Mouse (Mus musculus): ENCODE data around the gene Slc5a10. TPM values are rescaled to one million over a fixed set of nuclear protein-coding genes. Genes with fewer than 3 reads are reported as not detected.

The Slc5a10 gene
- polyA plus RNA-seq, 1 experiment from 2014 or later, result not detected

- 91% methylated on average over 5 of the region's 5 CpGs for WGBS
- Histone ChIP-seq H3K4me2 (replicated peaks) (no peak overlapping the region), H3K9me3 (no peaks in the 10 kb centered on the region), H3K4me3 (no peak overlapping the region), H3K27ac (replicated peaks) (no peak overlapping the region), H3K27me3 (no peaks in the 10 kb centered on the region), H3K36me3 (no peaks in the 10 kb centered on the region), H3K9ac (replicated peaks) (no peak overlapping the region), H3K4me1 (no peaks in the 10 kb centered on the region)
- ATAC-seq (replicated peaks), result no peak
Observed at GRCm38 (mm10) chr11:61662189-61662588, 58.4 kb downstream of the Slc5a10 start.

DNA sequence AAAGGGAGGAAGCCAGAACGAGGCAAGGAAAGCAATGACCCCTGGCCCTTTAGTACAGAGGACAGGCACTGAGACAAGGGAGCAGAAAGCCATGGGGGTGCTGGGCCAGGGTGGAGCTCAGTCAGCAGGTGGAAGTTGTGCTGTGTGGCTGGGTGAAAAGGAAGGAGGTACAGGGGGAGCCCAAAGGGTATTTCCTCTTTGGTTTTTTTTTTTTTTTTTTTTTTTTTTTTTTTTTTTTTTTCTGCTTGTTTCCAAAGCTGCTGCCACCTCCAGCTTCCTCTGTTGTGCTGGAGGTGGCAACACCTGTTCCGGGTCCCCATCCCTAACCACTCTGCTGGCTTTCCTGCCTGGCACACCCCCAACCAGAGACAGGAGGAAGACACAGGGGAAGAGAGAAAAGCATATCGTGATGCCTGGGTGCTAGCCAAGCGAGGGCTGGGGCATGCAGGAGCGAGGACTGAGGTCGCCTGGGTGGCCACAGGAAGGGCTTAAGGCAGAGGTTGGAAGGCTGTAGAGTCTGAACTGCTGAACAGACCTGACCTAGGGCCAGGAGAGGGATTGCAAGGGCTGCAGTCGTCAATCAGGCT is 59.7 kb downstream of the Slc5a10 start:
- no peaks in the 10 kb centered on the region for H3K4me1 ChIP-seq
- WGBS, result 71% methylated on average over 7 of the region's 7 CpGs
- ATAC-seq (replicated peaks), result no peak
- H3K4me3 ChIP-seq, result no peak overlapping the region
- H3K9ac ChIP-seq (replicated peaks), result no peak overlapping the region
- no peaks in the 10 kb centered on the region for H3K27me3 ChIP-seq
- H3K4me2 ChIP-seq (replicated peaks), result no peak overlapping the region
- H3K27ac ChIP-seq (replicated peaks), result no peak overlapping the region
- H3K9me3 ChIP-seq, result no peaks in the 10 kb centered on the region
- no peaks in the 10 kb centered on the region for H3K36me3 ChIP-seq

DNA sequence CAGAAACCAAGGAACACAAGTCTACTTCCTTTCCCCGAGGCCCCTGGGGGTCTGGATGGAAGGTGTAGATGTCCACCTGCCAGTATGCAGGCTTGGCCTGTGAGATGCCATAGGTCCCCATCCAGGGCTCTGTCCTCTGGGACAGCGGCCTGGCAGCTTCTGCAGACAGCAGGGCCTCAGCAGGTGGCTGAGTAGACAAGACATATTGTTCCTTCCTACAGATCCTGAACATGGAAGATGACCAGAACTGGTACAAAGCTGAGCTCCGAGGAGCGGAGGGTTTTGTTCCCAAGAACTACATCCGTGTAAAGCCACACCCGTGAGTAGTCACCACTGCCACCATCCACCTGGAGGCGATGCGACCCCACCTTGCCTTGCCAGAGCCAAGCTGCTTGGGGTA is 60.6 kb downstream of the Slc5a10 start:
- H3K27ac ChIP-seq (replicated peaks), result no peak overlapping the region
- no peaks in the 10 kb centered on the region for H3K9me3 ChIP-seq
- no peaks in the 10 kb centered on the region for H3K27me3 ChIP-seq
- no peaks in the 10 kb centered on the region for H3K4me1 ChIP-seq
- H3K9ac ChIP-seq (replicated peaks), result no peak overlapping the region
- H3K4me3 ChIP-seq, result no peak overlapping the region
- no peak overlapping the region for H3K4me2 ChIP-seq (replicated peaks)
- no peak for ATAC-seq (replicated peaks)
- WGBS, result 89% methylated on average over 8 of the region's 8 CpGs
- no peaks in the 10 kb centered on the region for H3K36me3 ChIP-seq

DNA sequence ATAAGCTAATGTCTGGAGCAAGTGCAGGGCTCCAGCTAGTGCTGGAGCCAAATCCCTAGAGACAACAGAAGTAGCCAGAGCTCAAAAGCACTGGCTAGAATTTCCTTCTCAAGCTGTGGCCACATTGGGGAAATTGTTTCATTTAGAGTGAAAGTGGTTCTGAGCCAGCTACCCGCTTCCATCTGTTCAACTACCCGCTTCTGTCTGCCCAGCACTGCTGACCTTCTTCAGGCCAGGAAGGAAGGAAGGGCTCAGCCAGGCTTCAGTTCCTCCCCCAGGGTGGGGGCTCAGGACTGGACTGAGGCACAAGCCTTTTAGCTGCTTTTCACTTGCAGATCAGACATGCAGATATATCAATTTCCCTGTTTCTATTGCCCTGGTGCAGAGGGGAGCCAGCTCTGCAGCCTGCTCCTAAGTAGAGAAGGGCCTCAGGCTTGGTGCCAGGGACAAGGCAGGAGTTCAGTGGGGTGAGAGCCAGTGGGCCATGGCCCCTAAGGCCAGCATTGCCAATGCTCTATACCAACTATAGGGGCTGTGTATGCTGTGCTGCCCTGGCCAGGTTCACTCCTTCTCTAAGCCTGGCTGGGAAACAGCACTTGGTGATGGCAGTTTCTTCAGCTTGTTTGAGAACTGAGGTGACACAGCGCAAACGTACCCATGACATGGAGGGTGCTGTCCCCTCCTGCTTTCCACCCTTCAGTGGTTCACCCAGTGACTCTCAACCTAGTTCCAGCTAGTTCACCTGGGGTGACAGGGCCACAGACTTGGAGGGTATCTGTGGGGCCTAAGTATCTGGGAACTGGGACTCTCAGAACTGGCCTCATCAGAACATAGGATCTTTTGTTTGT is 61.4 kb downstream of the Slc5a10 start:
- H3K27ac ChIP-seq (replicated peaks), result no peak overlapping the region
- no peak overlapping the region for H3K9ac ChIP-seq (replicated peaks)
- H3K9me3 ChIP-seq, result no peaks in the 10 kb centered on the region
- ATAC-seq (replicated peaks), result no peak
- 87% methylated on average over 4 of the region's 4 CpGs for WGBS
- H3K4me1 ChIP-seq, result no peaks in the 10 kb centered on the region
- no peaks in the 10 kb centered on the region for H3K36me3 ChIP-seq
- no peak overlapping the region for H3K4me2 ChIP-seq (replicated peaks)
- H3K4me3 ChIP-seq, result no peak overlapping the region
- H3K27me3 ChIP-seq, result no peaks in the 10 kb centered on the region

- Histone ChIP-seq H3K9ac (replicated peaks) (no peak overlapping the region), H3K4me1 (no peaks in the 10 kb centered on the region), H3K27ac (replicated peaks) (no peak overlapping the region), H3K36me3 (no peaks in the 10 kb centered on the region), H3K4me3 (no peak overlapping the region), H3K27me3 (no peaks in the 10 kb centered on the region), H3K9me3 (no peaks in the 10 kb centered on the region), H3K4me2 (replicated peaks) (no peak overlapping the region)
- 89% methylated on average over 3 of the region's 3 CpGs for WGBS
- ATAC-seq (replicated peaks), result no peak
Observed at GRCm38 (mm10) chr11:61658360-61658922, 62.2 kb downstream of the Slc5a10 start.

DNA sequence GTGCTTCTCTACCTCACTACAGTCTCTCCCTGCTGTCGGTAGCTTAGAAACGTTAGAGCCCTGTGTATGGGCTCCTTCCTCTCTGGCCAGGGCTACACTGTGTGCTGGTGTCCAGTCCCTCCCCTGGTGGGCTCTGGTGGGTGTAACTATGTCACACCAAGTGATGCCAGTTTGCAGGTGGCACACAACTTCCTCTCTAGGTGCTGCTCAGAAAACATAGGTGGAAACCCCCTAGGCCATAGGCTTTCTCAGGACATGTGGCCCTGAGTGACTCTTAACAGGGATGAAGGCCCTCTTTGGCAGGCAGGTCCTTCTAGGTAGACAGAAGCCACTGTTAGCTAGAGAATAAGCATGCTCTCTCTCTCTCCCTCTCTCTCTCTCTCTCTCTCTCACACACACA is 63.2 kb downstream of the Slc5a10 start:
- no peak overlapping the region for H3K4me2 ChIP-seq (replicated peaks)
- H3K27me3 ChIP-seq, result no peaks in the 10 kb centered on the region
- H3K9me3 ChIP-seq, result no peaks in the 10 kb centered on the region
- WGBS, result 70% methylated on average over 2 of the region's 2 CpGs
- H3K9ac ChIP-seq (replicated peaks), result no peak overlapping the region
- no peak overlapping the region for H3K4me3 ChIP-seq
- no peak for ATAC-seq (replicated peaks)
- H3K27ac ChIP-seq (replicated peaks), result no peak overlapping the region
- no peaks in the 10 kb centered on the region for H3K36me3 ChIP-seq
- no peaks in the 10 kb centered on the region for H3K4me1 ChIP-seq

DNA sequence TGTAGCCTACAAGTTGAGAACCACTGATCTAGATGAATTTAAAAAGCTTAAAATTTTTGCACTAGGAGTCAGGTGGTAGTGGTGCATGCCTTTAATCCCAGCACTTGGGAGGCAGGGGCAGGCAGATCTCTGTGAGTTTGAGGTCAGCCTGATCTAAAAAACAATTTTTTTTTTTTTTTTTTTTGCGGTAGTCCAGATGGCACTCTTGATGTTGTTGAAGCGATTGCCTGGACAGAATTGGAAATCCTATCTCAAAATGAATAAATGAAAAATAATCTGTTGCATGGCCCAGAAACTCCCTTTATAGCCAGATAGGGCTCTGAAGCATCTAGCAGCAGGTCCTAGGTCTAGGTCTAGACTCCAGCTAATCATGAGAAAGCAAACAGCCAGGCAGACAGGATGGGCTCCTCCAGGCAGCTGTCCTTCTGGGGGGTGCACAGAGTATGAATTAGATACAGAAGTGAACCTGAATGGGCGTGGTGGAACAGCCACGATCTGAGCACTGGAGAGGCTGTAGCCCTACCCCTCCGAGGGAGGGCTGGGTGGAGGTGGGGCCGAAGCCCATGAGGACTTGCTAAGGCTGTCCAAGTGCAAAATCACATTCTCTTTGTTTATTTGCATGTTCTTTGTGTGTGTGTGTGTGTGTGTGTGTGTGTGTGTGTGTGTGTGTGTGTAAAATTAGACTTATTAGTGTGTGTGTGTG is 64.3 kb downstream of the Slc5a10 start:
- H3K27ac ChIP-seq (replicated peaks), result no peak overlapping the region
- no peak overlapping the region for H3K4me3 ChIP-seq
- 73% methylated on average over 6 of the region's 6 CpGs for WGBS
- no peak overlapping the region for H3K4me2 ChIP-seq (replicated peaks)
- no peaks in the 10 kb centered on the region for H3K4me1 ChIP-seq
- no peak for ATAC-seq (replicated peaks)
- H3K9ac ChIP-seq (replicated peaks), result no peak overlapping the region
- no peaks in the 10 kb centered on the region for H3K36me3 ChIP-seq
- no peaks in the 10 kb centered on the region for H3K9me3 ChIP-seq
- H3K27me3 ChIP-seq, result no peaks in the 10 kb centered on the region

DNA sequence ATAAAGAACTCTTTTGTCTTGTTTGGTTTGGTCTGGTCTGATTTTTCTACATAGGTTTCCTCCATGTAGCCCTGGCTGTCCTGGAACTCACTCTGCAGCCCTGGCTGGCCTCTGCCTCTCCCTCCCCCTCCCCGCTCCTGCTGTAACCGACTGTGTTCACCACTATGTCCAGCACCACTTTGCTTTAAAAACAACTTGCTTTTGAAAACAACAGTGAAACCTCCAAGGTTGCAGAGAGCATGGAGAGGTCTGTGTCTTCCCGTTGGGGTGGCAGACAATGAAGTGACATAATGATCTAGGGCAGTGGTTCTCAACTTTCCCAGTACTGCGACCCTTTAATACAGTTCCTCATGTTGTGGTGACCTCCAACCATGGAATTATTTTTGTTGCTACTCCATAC is 65.0 kb downstream of the Slc5a10 start:
- Histone ChIP-seq H3K27me3 (no peaks in the 10 kb centered on the region), H3K27ac (replicated peaks) (no peak overlapping the region), H3K9ac (replicated peaks) (no peak overlapping the region), H3K4me1 (no peaks in the 10 kb centered on the region), H3K4me3 (no peak overlapping the region), H3K4me2 (replicated peaks) (no peak overlapping the region), H3K36me3 (no peaks in the 10 kb centered on the region), H3K9me3 (no peaks in the 10 kb centered on the region)
- no peak for ATAC-seq (replicated peaks)
- WGBS, result 67% methylated on average over 4 of the region's 4 CpGs

- no peak for ATAC-seq (replicated peaks)
Observed at GRCm38 (mm10) chr11:61654786-61655311, 65.8 kb downstream of the Slc5a10 start.

DNA sequence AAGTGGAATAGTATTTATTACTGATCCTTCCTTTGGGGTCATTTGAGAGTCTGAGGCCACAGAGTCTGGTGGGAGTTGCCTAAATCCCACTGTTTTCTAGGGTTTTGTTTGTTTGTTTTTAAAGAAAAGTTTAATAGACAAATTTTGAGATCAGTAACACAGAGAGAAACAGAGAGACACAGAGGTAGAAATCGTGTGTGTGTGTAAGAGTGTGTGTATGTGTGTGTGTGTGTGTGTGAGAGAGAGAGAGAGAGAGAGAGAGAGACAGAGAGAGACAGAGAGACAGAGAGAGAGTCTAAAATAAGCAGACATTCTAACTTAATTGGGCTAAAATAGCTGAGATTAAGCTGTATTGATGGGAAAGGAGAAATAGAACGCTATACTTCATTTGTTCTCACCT is 67.1 kb downstream of the Slc5a10 start:
- Histone ChIP-seq H3K36me3 (no peaks in the 10 kb centered on the region), H3K9ac (replicated peaks) (no peak overlapping the region), H3K9me3 (no peaks in the 10 kb centered on the region), H3K4me2 (replicated peaks) (no peak overlapping the region), H3K4me1 (no peaks in the 10 kb centered on the region), H3K27me3 (no peaks in the 10 kb centered on the region), H3K27ac (replicated peaks) (no peak overlapping the region), H3K4me3 (no peak overlapping the region)
- no peak for ATAC-seq (replicated peaks)
- WGBS, result 66% methylated on average over 2 of the region's 2 CpGs

More at GRCm38 (mm10) chr11:61654786-61655311, 65.8 kb downstream of the Slc5a10 start:
- no peak overlapping the region for H3K4me2 ChIP-seq (replicated peaks)
- no peak overlapping the region for H3K27ac ChIP-seq (replicated peaks)
- no peak overlapping the region for H3K9ac ChIP-seq (replicated peaks)
- H3K4me3 ChIP-seq, result no peak overlapping the region
- WGBS, result 96% methylated on average over 4 of the region's 4 CpGs
- no peaks in the 10 kb centered on the region for H3K36me3 ChIP-seq
- H3K27me3 ChIP-seq, result no peaks in the 10 kb centered on the region
- no peaks in the 10 kb centered on the region for H3K9me3 ChIP-seq
- no peaks in the 10 kb centered on the region for H3K4me1 ChIP-seq

DNA sequence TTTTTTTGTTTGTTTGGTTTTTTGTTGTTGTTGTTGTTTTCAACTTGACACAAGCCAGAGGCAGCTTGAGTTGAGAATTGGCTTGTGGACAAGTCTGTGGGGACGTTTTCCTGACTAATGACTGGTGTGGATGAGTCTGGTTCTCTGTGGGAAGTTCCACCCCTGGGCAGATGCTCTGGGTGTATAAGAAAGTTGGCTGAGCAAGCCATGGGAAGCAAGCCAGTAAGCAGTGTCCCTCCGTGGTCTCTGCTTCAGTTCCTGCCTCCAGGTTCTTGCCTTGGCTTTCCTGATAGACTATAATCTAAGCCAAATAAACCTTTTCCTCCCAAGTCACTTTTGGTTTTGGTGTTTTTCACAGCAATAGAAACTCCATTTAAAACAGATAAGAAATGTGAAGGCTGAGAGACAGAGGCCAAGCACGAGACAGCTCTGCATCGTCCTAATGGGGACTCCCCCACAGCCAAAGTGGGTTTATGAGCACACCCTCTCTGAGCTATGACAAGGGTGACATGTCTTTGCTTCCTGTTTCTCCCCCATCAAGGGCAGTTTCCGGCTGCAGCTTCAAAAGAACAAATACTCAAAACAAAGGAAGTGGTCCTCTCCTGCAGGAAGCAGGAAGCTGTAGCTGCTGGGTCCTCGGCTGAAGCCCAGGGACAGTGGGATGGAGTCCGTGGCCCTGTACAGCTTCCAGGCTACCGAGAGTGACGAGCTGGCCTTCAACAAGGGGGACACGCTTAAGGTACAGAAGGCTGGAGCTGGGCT is 67.8 kb downstream of the Slc5a10 start, which contains the start of gene Grap:
TSS of gene Grap (plus strand) at position 580 of the 762 bp plus-strand sequence.
- Histone ChIP-seq H3K27ac (replicated peaks) (no peak within 1 kb of the TSS), H3K9me3 (no peaks in the 10 kb centered on the region), H3K4me1 (no peaks in the 10 kb centered on the region), H3K4me3 (no peak within 1 kb of the TSS), H3K4me2 (replicated peaks) (no peak within 1 kb of the TSS), H3K9ac (replicated peaks) (no peak within 1 kb of the TSS), H3K27me3 (no peaks in the 10 kb centered on the region), H3K36me3 (no peaks in the 10 kb centered on the region)
- 82% methylated on average over 10 of the region's 10 CpGs for WGBS
- ATAC-seq (replicated peaks), result no peak

All from forebrain, embryonic 15.5 days (tissue).